Mouse (Mus musculus) cerebellum, postnatal 10 days (tissue): ENCODE measurements at regions not wholly inside any gene's neighbourhood (a gene's known extent, or its start where the extent isn't known, plus 50 kb on each side); places are given as distances from the start of the nearest gene placed in this dataset.
A peak's percentile ranks its signal among the peaks of the same experiment; 100 is the strongest.

Source experiments
- DNase-seq, 2 experiments: peaks; one replicate each; pipeline ENCODE4 v3.0.0; 2021; ENCODE audit warnings: mixed read lengths in 2 of 2

DNA sequence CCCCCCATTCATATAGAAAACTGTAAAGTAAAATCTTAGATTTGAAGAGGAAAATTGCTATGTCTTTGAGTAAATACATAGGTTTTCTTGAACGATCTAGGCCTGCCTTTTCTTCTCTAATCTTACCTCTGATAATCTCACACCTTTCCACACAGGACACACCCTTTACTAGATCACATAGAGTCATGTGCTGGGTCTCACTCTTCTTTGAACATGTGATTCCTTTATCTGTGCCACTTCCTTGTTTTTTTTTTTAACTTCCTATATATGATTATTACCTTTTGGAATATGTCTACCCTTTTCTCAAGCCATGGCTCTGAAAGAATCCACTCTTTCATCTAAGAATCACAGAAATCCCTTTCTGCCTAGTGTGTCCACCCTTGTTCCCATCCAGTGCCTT is 136.2 kb downstream of the Klf5 start:
- no peak for DNase-seq

DNA sequence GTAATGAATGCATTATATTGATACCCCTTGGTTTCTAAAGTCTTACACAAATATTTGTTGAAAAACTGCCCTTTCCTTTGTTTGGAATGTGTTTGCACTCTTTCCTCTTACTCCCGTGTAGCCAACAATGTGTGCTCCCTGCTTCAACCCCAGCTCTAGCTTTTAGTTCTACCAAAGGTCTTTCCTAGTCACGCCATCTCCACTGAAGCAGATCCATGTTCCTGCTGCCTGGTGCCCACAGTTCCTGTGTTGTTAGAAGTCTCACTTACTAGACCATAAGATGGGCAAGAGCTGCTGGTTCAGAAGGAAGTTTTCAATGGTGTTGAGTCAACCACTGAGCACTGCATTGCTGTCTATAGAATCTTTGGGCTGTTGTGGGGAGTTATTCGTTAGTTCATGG is 137.0 kb downstream of the Klf5 start:
- DNase-seq, result no peak

DNA sequence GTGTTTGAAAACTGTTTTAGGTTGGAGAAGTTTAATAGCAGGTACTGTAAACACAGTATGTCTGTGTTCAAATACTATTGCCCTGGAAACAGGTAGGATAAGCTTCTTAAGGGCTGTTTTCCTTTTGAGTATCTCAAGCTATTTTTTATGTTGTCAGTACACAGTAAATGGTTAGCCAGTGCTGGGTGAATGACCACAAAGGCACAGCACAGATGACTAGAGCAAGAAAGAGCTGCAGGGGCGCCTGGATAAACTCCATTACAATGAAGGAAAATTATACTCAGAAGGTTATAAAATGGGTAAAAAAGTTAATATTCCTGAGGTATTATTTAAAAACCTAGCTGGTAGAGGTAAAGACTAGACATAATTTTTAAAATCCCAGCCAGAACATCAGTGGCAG is 137.6 kb downstream of the Klf5 start:
- DNase-seq, result no peak

DNA sequence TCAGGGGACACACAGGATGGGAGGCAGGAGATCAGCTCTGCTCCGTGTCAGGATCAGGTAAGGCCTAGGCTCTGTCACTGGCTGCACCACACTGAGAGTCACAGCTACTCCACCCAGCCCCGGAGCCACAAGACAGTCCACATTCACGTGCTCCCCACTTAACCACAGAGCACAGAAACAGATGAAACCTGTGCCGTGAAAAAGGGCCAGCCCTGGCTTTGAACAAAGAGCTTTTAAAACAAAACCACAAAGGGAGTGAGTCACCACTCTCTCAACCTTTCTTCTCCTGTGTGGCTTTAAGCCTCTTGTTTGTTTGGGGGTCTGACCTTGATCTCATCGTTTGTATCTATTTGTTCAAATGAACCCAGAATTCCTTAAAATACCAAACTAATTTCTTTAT is 150.6 kb downstream of the Klf5 start:
- no peak for DNase-seq

DNA sequence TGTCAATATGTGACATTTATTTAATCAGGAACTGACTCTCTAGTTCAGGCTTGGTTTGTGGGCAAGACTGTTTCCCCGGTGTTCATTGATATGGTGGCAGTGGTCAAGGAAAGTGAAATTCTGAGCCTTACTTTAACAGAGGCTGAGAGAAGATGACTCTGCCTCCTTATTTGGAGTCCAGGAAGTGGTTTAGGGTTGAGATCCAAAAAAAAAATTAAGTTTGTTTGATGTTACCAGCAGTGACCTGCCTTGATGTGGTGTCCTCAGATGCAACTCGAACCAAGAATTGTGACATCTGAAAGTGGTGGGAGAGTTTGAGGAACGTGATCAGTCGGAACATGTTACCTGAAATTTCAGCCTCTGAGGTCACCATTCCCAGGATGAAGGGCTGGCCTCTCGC is 151.4 kb downstream of the Klf5 start:
- DNase-seq, result no peak

DNA sequence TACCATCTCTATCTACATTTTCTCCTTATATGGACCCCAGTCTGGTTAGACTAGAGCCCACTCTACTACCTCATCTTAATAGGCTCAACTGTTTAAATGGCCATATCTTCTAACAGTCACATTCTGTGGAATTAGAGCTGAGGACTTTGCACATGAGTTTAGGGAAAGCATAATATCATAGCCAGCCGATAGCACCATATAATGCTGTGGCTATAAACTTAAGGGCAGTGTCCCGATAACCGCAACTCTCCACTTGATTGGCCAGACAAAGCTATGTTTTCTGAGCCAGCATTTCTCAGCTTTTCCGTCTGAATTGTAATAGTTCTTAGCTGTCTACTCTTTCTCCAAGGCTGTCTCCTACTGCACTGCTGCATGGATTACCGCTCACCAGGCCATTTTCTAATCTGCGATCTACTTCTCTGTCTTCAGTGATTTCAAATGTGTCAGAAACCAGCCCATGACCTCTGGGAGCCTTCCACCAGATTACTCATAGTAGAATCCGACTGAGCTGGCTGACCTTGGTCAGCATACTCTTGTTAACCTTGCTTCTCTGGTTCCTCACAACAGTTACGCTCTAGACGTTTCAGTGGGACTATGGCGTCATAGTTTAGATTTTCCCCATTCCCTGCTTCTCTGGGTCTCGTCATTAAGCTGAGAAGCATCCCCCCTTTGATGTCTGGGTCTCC is 152.8 kb downstream of the Klf5 start:
- no peak for DNase-seq

DNA sequence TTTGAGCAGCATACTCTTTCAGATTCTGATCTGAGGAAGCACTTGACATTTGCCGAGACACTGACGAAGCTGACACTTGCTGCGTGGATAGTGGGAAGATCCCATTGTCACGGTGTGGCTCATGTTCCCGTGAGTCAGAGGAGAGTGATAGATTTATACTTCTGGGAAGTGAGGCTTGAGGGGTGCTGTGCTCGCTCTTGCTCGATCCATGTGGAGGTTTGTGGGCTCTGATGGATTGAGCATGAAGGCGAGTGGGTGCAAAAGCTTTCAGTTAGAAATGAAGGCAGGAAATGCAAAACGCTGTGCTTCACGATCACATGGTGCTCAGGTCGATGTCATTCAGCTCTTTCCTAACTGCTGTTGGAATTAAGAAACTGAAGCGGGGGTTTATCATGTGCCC is 155.4 kb downstream of the Klf5 start:
- DNase-seq, result no peak

DNA sequence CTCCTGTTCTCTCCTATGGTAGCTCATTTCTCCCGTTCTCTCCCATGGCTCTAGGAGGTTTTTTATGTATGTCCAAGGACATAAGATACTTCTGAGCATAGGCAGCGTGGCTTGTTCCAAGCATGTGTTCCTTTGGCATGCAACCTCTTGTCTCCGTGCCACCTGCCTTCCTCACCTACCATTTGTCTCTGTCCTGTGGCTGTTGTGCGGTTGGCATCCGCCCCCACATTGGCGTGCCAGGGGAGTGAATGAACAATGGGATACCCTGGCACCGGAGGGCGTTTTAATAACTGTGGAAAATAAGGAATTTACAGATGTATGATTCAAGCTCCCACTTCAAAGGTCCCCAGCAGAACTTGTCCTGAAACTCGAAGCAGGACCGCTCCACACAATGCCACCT is 158.1 kb downstream of the Klf5 start:
- DNase-seq, result peak; percentile 10 to 36

DNA sequence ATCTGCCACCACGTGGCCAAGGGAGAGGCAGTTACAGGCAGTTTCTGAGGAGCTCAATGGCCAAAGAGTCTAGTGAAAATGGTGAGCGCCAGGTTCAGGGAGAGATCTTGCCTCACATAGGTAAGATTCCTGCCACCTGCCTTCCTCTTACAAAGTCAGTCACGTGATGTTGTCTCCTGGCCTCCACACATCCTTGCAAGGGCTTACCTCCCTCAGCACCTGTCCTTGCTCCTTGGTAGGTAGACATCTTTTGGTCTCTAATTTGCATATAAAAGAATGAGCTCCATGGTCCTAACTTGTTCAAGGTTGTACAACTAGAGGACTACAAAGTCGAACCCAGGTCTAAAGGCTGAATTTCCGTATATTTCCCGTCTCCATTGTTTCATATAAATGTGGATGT is 159.1 kb downstream of the Klf5 start:
- no peak for DNase-seq

DNA sequence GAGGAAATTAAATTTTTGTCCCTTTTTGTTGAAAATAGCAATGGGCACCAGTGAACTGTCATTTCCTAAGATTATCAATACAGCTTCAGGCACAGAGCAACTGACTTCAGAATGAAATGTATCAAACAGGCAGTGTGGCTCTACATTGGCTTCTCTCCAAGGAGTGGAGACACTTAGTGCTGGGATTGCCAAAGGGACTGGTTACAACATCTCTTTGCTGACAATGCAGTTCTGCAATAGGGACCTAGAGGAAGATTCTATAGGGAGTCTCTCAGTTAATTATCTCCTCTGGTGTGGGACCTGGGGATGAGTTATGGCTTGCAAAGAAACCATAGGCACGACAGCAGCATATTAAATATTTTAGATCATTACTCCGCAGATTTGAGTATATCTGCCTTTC is 173.6 kb downstream of the Klf5 start:
- DNase-seq, result peak; percentile 3 to 7

DNA sequence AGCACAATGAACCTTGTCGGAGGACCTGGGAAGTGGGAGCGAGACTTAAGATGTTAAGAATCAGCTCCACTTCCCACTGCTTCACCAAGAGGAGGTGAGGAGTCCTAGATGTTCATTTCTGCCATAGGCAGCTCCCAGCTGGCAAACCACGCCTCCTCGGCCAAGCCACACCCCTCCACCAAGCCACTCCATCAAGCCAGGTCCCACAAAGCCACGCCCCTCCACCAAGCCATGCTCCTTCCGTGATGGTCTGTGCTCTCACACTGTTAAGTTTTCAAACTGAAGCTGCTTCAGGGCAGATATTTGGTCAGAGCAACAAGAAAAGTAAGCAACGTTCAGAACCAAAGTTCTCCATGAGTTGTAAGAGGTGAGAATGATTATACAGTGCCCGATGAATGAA is 176.8 kb downstream of the Klf5 start:
- DNase-seq, result peak in 1 of 2 experiments; percentile 5

DNA sequence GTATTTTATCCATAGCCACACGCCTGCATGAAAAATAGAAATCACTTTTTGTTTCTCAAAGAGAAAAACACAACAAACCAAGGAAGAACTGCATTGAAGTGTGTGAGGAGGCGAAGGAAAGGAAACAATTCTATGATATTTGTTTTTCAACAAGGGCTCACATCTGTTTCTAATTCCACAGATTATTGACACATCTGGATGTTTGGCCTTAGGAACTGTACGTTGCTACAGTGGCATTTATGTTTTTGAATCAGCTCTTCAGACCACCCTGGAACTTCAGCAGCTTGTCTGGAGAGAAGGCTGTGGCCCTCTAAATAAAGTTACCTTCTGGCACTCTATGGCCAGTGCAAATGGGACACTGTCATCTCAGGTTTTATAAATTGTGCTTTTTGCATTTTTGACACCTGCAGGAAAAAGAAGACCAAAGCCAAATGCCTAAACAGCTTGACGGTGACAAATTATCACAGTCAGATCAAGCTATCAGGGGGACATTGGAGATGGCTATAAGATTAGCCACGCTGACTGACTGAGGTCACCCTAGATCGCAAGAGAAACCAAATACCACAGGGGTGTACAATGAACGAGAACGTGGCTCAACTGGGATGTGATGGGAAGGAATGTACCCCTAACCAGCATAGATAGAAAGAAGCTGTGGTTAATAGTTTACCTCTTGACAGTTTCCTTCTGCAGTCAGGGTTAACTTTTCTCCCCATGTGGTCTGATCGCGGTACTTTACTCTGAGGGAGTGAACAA is 182.0 kb downstream of the Klf5 start:
- no peak for DNase-seq

DNA sequence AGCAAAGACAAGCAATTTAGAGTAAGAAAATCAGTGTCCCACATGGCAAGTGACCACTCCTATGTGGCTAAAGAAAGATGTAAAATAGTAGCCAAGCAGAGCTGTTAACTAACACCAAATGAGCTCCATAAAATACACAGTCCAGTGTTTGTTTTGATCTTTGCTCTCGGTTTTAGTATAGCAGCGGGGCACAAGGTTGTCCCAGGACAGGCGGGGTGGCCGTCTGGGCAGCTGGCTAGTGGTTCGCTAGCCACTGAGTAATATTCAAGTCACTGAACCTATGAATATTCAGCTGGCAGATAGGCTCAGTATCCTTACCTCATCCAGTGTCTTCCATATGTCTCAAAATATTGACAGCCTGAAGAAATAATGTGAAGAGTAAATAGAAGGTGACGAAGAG is 189.5 kb downstream of the Klf5 start:
- no peak for DNase-seq

DNA sequence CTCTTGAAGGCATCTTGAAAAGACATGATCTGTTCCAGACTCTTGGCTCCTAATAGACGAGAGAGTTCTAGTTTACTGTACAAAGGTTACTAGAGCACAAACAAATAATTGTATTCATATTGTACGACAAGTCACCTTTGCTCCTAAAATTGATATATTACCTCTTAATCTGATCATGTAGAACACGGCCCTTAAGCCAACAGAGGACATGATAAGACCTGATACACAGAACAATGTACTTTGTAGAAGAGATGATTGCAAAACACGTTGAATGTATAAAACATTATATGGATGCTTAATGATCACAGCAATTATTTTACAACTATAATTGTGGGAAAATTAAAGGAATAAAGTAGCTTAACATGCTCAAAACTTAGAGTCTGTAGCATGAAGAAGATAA is 194.7 kb downstream of the Klf5 start:
- no peak for DNase-seq

DNA sequence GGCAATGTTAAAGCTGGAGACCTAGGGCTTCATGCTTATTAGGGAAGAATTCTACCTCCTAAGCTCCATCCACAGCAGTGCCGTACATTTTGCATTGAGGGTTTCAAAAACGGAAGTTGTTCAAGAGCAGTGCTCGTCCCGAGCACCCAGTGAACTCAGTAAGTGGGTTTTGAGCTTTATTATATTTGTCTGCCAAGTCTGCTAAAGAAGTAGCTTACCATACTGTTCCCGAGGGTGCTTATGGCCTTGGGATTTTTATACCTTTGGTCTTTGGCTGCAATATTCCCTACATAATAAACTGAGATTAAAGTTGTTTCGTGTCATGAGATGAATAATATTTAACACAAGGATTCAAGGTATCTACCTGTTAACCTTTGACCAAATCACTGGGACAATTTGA is 195.2 kb downstream of the Klf5 start:
- no peak for DNase-seq

DNA sequence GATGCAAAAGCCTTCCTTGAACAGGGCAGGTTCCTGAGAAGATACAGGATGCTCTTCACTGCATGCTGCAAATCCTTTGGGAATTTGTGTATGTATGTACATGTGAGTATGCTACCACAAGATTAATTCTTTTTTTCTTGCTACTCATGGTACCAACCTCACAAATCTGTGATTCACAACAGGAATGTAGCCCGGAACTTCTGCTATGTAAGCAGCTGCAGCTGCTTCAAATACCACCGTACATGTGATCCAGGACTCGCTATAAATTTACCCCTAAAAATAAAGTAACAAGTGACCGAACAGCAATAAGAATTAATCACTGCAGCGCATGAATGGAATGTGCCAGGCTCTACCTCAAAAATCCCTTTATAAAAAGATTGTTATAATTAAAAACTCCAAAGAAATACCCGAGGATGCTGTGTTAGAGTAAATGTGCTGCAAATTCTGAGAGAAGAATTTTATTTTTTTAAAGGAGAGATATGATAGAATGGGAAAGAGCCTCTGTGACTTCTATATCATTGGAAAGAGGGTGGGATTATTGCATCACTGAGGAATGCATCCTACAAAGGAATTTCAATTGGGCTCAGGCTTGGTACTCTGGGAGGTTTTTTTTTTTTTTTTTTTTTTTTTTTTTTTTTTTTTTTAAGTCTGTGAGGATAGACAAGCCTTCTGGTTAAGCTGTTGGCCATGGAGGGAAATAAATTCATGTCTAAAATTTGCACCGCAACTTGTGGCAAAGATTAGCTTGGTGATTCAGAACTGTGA is 201.2 kb downstream of the Klf5 start:
- no peak for DNase-seq

DNA sequence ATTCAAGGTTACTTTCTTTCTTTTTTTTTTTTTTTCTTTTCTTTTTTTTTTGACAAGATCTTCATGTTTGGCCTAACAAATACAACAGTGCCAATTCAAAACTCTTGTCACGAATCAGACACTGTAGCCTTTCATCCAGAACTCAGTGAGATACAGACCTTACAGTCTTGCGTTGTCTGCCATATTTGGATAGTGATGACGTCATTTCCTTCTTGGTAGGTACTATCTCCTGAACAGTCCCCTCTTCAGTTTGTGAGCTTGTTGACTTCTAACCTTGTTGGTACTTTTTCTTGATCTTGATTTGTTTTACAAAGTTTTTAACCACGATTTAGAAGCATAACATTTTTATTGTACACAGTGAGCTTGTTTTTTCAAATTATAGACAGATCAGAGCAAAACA is 206.4 kb downstream of the Klf5 start:
- DNase-seq, result no peak

DNA sequence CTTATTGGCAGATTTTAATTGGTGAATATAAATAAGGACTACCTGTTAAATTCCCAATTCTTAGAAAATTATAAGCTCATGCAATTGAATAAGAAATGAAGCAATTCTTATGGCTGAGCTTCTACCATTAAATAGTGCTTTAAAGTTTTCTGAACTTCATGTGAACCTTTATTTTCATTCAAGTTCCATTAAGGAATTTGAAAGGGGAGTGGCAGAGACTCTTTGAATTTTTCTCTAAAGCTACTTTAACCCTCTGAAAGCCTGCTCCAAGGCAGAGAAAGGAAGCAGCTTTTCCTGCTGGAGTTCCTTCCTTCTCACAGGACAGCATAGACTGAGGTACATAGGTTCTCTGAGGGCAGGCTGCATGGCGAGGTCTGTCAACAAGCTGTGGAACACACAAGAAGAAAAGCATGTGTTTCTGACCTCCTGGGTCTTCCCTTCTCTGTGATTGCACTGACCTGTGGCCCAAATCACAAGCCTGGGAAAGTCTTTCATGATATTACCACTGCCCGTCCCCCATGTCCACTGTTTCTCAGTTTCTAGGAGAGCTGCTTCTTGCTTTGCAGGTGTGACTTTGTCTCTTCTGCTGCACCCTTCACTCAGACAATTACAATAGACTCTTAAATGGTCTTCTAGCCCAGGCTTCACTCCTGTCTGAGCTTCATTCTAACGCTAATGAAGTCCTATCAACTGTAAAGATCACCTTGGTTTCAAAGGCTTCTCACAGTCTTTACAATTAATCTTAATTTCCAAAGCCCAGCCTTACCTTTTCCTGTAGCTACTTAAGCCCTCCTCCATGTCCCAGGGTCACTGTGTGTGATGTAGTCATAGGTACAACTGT is 211.4 kb downstream of the Klf5 start:
- no peak for DNase-seq

DNA sequence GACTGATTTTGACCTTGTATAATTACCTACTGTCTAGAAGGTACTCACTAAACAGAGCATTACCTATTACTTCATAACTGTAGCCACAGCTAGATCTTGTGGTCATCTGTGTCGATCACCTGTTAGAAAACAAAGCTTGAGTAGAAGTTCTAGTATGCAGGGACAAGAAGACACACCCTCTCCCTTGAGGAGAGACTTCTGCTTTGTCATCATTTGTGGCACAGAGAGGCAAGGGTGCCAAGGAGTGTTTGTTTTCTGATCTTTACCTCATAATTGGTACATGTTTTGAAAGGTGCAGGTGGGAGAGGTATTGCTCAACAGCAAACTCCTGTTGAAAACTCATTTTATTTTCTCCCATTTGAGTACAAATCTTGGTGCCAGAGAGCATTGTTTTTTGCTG is 217.0 kb downstream of the Klf5 start:
- no peak for DNase-seq

DNA sequence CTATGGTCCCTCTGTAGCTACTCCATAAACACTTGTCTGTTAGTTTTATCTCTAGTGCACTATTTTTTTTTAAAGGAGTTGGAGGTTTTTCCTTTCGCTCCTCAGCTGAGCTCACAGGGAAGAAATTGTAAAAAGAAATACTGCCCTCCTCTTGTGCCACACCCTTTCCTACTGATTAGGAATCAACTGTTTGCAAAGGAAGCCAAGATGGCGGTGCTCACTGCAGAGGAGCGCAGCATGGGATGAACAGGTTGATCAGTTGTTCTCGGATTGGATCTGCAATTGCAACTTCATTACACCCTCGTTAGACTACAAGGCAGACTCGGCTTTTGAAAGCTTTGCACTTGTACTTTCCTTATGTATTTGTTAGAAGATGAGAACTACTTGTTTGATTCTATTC is 218.2 kb downstream of the Klf5 start:
- DNase-seq, result no peak

DNA sequence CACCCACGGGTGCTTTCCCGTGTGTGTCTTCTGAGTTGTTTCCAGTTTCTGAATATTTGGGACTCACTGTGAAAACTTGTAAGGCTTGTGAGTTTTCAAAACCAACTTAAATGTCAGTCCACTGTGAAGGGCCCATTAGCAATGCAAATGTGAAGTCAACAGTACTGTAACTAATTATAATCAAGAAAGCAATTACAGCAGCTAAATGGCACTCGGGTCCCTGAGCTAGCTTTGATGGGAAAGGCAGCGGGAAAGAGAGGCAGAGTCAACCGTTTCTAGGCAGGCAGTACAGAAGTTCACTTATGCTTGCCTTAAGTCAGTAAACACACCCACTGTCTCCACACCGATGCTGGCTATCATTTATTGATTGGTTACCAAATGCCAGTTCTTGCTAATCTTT is 221.9 kb downstream of the Klf5 start:
- no peak for DNase-seq

DNA sequence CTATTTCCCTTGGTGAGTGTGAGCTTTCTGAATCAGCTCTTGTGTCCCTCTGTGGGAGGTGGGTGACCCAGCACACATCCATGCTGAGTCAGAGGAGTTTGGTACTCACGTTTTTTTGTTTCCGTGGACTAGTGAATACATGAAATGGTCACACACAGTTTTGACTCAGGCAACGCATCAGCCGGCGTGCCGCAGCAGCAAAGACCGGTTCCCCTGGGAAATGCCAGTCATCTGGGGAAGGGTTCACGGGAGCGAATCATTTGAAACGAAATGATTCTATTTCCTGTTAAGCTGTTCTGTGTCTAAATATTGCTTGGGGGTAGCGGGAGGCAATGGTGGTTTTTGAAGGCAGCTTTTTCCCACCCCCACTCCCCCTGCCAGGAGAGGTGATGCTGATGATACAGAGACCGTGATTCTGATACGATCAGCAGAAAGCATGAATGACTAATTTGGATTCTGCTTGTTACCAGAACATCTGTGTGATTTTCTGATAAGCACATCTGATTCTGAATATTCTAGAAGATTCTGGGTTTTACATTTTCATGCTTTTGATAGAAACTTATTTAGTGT is 223.5 kb downstream of the Klf5 start:
- peak; percentile 5 to 7 for DNase-seq

DNA sequence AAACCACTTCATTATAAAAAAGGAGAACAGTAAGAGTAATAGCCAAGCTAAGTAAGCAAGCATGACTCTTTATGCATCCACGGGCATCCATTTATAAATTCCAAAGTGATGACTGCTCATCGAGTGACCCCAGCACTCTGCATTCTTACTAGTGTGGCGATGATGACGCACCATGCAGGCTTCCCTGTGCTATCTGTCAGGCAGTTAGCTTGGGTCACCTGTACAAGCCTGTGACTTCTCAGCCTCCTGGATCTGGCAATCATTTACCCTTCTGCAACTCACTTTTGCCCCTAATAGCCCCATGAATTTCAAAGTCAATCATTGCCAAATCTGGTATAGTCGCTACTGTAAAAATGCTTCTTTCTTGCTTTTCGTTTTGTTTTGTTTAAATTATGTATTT is 237.3 kb downstream of the Klf5 start:
- DNase-seq, result no peak
